Mouse (Mus musculus): ENCODE measurements around the gene Grin1.

DNA sequence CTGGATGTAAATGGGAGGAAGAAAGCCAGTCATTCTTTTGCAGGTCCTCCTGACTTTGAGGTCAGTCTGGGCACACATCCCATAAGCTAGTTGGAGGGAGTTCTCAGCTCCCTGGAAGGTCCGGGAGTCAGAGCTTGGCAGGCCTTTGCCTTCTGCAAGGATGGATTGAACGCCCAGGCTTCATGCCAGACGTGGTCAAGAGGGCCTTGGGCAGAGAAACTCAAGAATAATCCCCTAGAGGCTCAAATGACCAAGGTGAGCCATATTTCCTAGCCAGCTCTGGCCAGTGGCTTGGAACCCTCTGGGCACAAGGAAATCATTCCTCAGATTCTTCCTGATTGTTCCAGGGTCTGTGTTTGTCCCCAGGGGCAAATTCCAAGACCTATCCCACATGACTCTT is 54.1 kb downstream of the Grin1 start:
- no peak for TF ChIP-seq CTCF (IDR thresholded peaks at IDR 0.05; ENCODE audit: low read depth)
- TF ChIP-seq EP300 (IDR thresholded peaks at IDR 0.05; ENCODE audit: low read depth): no peak

Measured in liver, embryonic 14.5 days (tissue).